Comparison of ENCODE assay signal across 9 mouse cellular contexts in genomic region chr14:54603686-54604085, GRCm38 (mm10). TPM values are rescaled to one million over a fixed set of nuclear protein-coding genes. Genes with fewer than 3 reads are reported as not detected.
DNase-seq lines count a peak whose midpoint lies in the region; ATAC-seq and TF ChIP-seq lines count a peak whose summit lies in the region.
"Had no signal": no experiment of that assay in that cellular context is flagged by ENCODE, and none has a peak within 500 bp of the region (broad histone marks: within the 10 kb centered on the region; RNA-seq: fewer than 3 reads in every experiment).

No protein-coding gene starts in this region.

- intact Hi-C loops in left cerebral cortex, adult 2 months (cut with DNase I), result no loop called here
- intact Hi-C loops in left cerebral cortex, postnatal 25 days (cut with DNase I), result no loop called here

- ATAC-seq in embryonic facial prominence, embryonic 14.5 days (ENCODE audit: low read depth), result no peak
- no peak for ATAC-seq in intestine, postnatal 0 days
- no peak for ATAC-seq in neural tube, embryonic 13.5 days (ENCODE audit: low read depth)

- H3K9me3 ChIP-seq in embryonic facial prominence, embryonic 14.5 days (ENCODE audit: control insufficient read depth, low read length), result no peaks in the 10 kb centered on the region
- no peaks in the 10 kb centered on the region for H3K9me3 ChIP-seq in intestine, postnatal 0 days (ENCODE audit: control insufficient read depth)
- no peaks in the 10 kb centered on the region for H3K9me3 ChIP-seq in neural tube, embryonic 13.5 days

- H3K27me3 ChIP-seq in embryonic facial prominence, embryonic 14.5 days (replicated peaks; ENCODE audit: control insufficient read depth, insufficient read depth, low read length), result no peaks in the 10 kb centered on the region
- no peaks in the 10 kb centered on the region for H3K27me3 ChIP-seq in intestine, postnatal 0 days (replicated peaks; ENCODE audit: control insufficient read depth, insufficient read depth, low read length)
- no peaks in the 10 kb centered on the region for H3K27me3 ChIP-seq in neural tube, embryonic 13.5 days

- no peak for DNase-seq in left cerebral cortex, adult 2 months (ENCODE audit: extremely low spot score in 1 of 2, low spot score in 2 of 2)
- DNase-seq in left cerebral cortex, postnatal 25 days (ENCODE audit: low spot score in 2 of 2), result no peak
- no peak for DNase-seq in embryonic facial prominence, embryonic 14.5 days (ENCODE audit: low spot score)
- no peak for DNase-seq in urinary bladder, postnatal 4 days (ENCODE audit: low spot score in 2 of 2)
- no peak for DNase-seq in layer of hippocampus, adult 9-11 months
- no peak for DNase-seq in layer of hippocampus, adult 18-20 months (ENCODE audit: low spot score in 2 of 2)

- H3K9ac ChIP-seq in embryonic facial prominence, embryonic 14.5 days (ENCODE audit: low read depth, low read length), result peak overlapping the region; percentile 87; the same call in 1 of the 2 replicates
- no peak overlapping the region for H3K9ac ChIP-seq in intestine, postnatal 0 days (ENCODE audit: low read depth, low read length)
- H3K9ac ChIP-seq in neural tube, embryonic 13.5 days, result no peak overlapping the region

- peak overlapping the region; percentile 98 for H3K27ac ChIP-seq in left cerebral cortex, adult 2 months
- peak overlapping the region; percentile 94 for H3K27ac ChIP-seq in embryonic facial prominence, embryonic 14.5 days (replicated peaks; ENCODE audit: low read depth, low read length)
- H3K27ac ChIP-seq in intestine, postnatal 0 days (ENCODE audit: low read depth, low read length), result peak overlapping the region; percentile 94; the same call in 1 of the 2 replicates
- peak overlapping the region; percentile 97 for H3K27ac ChIP-seq in neural tube, embryonic 13.5 days (replicated peaks)

- 80% methylated on average over 8 of the region's 8 CpGs for WGBS in embryonic facial prominence, embryonic 14.5 days
- 84% methylated on average over 8 of the region's 8 CpGs for WGBS in intestine, postnatal 0 days
- WGBS in neural tube, embryonic 13.5 days, result 90% methylated on average over 8 of the region's 8 CpGs

- H3K4me1 ChIP-seq in embryonic facial prominence, embryonic 14.5 days (ENCODE audit: control insufficient read depth, insufficient read depth, low read length), result peaks cover 17% of the 10 kb centered on the region
- no peaks in the 10 kb centered on the region for H3K4me1 ChIP-seq in intestine, postnatal 0 days (replicated peaks; ENCODE audit: control insufficient read depth, insufficient read depth, low read length)
- H3K4me1 ChIP-seq in neural tube, embryonic 13.5 days (replicated peaks), result peaks cover 24% of the 10 kb centered on the region

- peak overlapping the region; percentile 86 for H3K4me3 ChIP-seq in left cerebral cortex, adult 2 months
- H3K4me3 ChIP-seq in embryonic facial prominence, embryonic 14.5 days (ENCODE audit: low read depth, low read length), result peak overlapping the region; percentile 62
- peak overlapping the region; percentile 63 for H3K4me3 ChIP-seq in intestine, postnatal 0 days (ENCODE audit: low read depth, low read length)
- H3K4me3 ChIP-seq in neural tube, embryonic 13.5 days, result peak overlapping the region; percentile 64

- peak overlapping the region; percentile 54 for H3K4me2 ChIP-seq in embryonic facial prominence, embryonic 14.5 days (ENCODE audit: low read depth, low read length)
- H3K4me2 ChIP-seq in intestine, postnatal 0 days (replicated peaks; ENCODE audit: low read depth), result peak overlapping the region; percentile 64
- peak overlapping the region; percentile 61 for H3K4me2 ChIP-seq in neural tube, embryonic 13.5 days

- H3K36me3 ChIP-seq in embryonic facial prominence, embryonic 14.5 days (ENCODE audit: control insufficient read depth, insufficient read depth, low read length), result no peaks in the 10 kb centered on the region
- H3K36me3 ChIP-seq in intestine, postnatal 0 days (ENCODE audit: control insufficient read depth, insufficient read depth), result no peaks in the 10 kb centered on the region
- peaks cover 9% of the 10 kb centered on the region; the same call in 1 of the 2 replicates for H3K36me3 ChIP-seq in neural tube, embryonic 13.5 days

- no peak for TF ChIP-seq CTCF in left cerebral cortex, adult 2 months (IDR thresholded peaks at IDR 0.05)
- TF ChIP-seq CTCF in intestine, postnatal 0 days (IDR thresholded peaks at IDR 0.05; ENCODE audit: low read depth), result no peak

RNA-seq across cellular contexts. Expression of gene 4931414P19Rik, which starts 2.1 kb away (rescaled TPM):
- 1 to 10 TPM; 8.3 to 9.0 TPM for total RNA-seq in left cerebral cortex, adult 2 months (2021)
- total RNA-seq in left cerebral cortex, postnatal 25 days (2021), result 10 to 100 TPM in 1 of 2 experiments, 1 to 10 TPM in 1; 8.9 to 10.4 TPM
- 4.8 and 5.8 TPM in 2 replicates for polyA plus RNA-seq in embryonic facial prominence, embryonic 14.5 days (2014; fragmentation: Nextera tagmentation; extraction: Ambion mirVana)
- 2.9 and 3.1 TPM in 2 replicates for polyA plus RNA-seq in intestine, postnatal 0 days (2015; fragmentation: Nextera tagmentation; extraction: Ambion mirVana)
- polyA plus RNA-seq in neural tube, embryonic 13.5 days (2015; fragmentation: Nextera tagmentation; extraction: Ambion mirVana), result 7.6 and 8.3 TPM in 2 replicates
- total RNA-seq in layer of hippocampus, adult 18-20 months (2021), result 1 to 10 TPM; 5.6 TPM

RNA-seq across cellular contexts. Expression of gene Psmb5, which starts 14.1 kb away (rescaled TPM):
- total RNA-seq in left cerebral cortex, adult 2 months (2021), result 100 to 1,000 TPM; 166 to 167 TPM
- total RNA-seq in left cerebral cortex, postnatal 25 days (2021), result 100 to 1,000 TPM; 164 to 182 TPM
- 332 and 335 TPM in 2 replicates for polyA plus RNA-seq in embryonic facial prominence, embryonic 14.5 days (2014; fragmentation: Nextera tagmentation; extraction: Ambion mirVana)
- 246 and 274 TPM in 2 replicates for polyA plus RNA-seq in intestine, postnatal 0 days (2015; fragmentation: Nextera tagmentation; extraction: Ambion mirVana)
- 466 and 501 TPM in 2 replicates for polyA plus RNA-seq in neural tube, embryonic 13.5 days (2015; fragmentation: Nextera tagmentation; extraction: Ambion mirVana)
- total RNA-seq in layer of hippocampus, adult 18-20 months (2021), result 100 to 1,000 TPM; 209 to 210 TPM

RNA-seq across cellular contexts. Expression of gene Psmb11, which starts 17.5 kb away (rescaled TPM):
- total RNA-seq in left cerebral cortex, adult 2 months (2021), result not detected
- total RNA-seq in left cerebral cortex, postnatal 25 days (2021), result under 1 TPM in 1 of 2 experiments, not detected in 1; 0.07 TPM
- 0.16 TPM in 1 of 2 replicates, not detected in the other for polyA plus RNA-seq in embryonic facial prominence, embryonic 14.5 days (2014; fragmentation: Nextera tagmentation; extraction: Ambion mirVana)
- polyA plus RNA-seq in intestine, postnatal 0 days (2015; fragmentation: Nextera tagmentation; extraction: Ambion mirVana), result not detected in 2 replicates
- 0.07 TPM in 1 of 2 replicates, not detected in the other for polyA plus RNA-seq in neural tube, embryonic 13.5 days (2015; fragmentation: Nextera tagmentation; extraction: Ambion mirVana)
- total RNA-seq in layer of hippocampus, adult 18-20 months (2021), result under 1 TPM; 0.25 to 0.54 TPM

RNA-seq across cellular contexts. Expression of gene Ajuba, which starts 26.3 kb away (rescaled TPM):
- total RNA-seq in left cerebral cortex, adult 2 months (2021), result 1 to 10 TPM; 1.3 to 2.8 TPM
- 1 to 10 TPM; 1.6 to 2.1 TPM for total RNA-seq in left cerebral cortex, postnatal 25 days (2021)
- polyA plus RNA-seq in embryonic facial prominence, embryonic 14.5 days (2014; fragmentation: Nextera tagmentation; extraction: Ambion mirVana), result 10.7 and 11.7 TPM in 2 replicates
- polyA plus RNA-seq in intestine, postnatal 0 days (2015; fragmentation: Nextera tagmentation; extraction: Ambion mirVana), result 13.1 and 15.1 TPM in 2 replicates
- polyA plus RNA-seq in neural tube, embryonic 13.5 days (2015; fragmentation: Nextera tagmentation; extraction: Ambion mirVana), result 11.3 and 15.5 TPM in 2 replicates
- total RNA-seq in layer of hippocampus, adult 18-20 months (2021), result under 1 TPM; 0.86 to 0.89 TPM

RNA-seq across cellular contexts. Expression of gene Gm17606, which starts 37.1 kb away (rescaled TPM):
- not detected for total RNA-seq in left cerebral cortex, adult 2 months (2021)
- not detected for total RNA-seq in left cerebral cortex, postnatal 25 days (2021)
- polyA plus RNA-seq in embryonic facial prominence, embryonic 14.5 days (2014; fragmentation: Nextera tagmentation; extraction: Ambion mirVana), result not detected in 2 replicates
- polyA plus RNA-seq in intestine, postnatal 0 days (2015; fragmentation: Nextera tagmentation; extraction: Ambion mirVana), result not detected in 2 replicates
- polyA plus RNA-seq in neural tube, embryonic 13.5 days (2015; fragmentation: Nextera tagmentation; extraction: Ambion mirVana), result not detected in 2 replicates
- total RNA-seq in layer of hippocampus, adult 18-20 months (2021), result not detected
- total RNA-seq: left cerebral cortex, adult 18-20 months had no signal
